Mouse (Mus musculus) ES-E14 (cell line): ENCODE data around the gene Tiprl.

Experiments used
- MAFK ChIP-seq: IDR thresholded peaks from 2 replicates; pipeline ENCODE4 v1.6.1; 2014; ENCODE audit warnings: mild to moderate bottlenecking, low read depth, low read length, inconsistent platforms; ENCODE audit not compliant: insufficient read depth
- ZC3H11A ChIP-seq: IDR thresholded peaks from 2 replicates; pipeline ENCODE4 v1.6.1; 2012; ENCODE audit warnings: low read depth, mild to moderate bottlenecking, inconsistent platforms, low read length, borderline replicate concordance
- ZNF384 ChIP-seq: IDR thresholded peaks from 2 replicates; pipeline ENCODE4 v1.6.1; 2012; ENCODE audit warnings: low read depth, low read length, inconsistent platforms

DNA sequence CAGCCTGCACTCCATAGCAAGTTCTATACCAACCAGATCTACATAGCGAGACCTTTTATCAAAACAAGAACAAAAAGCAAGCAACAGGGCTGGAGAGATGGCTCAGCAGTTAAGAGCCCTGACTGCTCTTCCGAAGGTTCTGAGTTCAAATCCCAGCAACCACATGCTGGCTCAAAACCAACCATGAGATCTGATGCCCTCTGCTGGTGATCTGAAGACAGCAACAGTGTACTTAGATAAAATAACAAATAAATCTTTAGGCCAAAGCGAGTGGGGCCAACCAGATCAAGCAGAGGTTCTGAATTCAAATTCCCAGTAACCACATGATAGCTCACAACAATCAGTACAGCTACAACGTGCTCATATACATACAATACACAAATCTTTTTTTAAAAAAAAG lies 6.1 kb downstream of the Tiprl start:
- no peak for TF ChIP-seq ZNF384
- TF ChIP-seq ZC3H11A, result no peak
- no peak for TF ChIP-seq MAFK
